Mouse (Mus musculus) ovary, postnatal 36 days (tissue): ENCODE measurements at regions not wholly inside any gene's neighbourhood (a gene's known extent, or its start where the extent isn't known, plus 50 kb on each side); places are given as distances from the start of the nearest gene placed in this dataset.

Experiments
- DNase-seq: peaks from one replicate; pipeline ENCODE4 v3.0.0; 2022; ENCODE audit warnings: low spot score, mixed read lengths

DNA sequence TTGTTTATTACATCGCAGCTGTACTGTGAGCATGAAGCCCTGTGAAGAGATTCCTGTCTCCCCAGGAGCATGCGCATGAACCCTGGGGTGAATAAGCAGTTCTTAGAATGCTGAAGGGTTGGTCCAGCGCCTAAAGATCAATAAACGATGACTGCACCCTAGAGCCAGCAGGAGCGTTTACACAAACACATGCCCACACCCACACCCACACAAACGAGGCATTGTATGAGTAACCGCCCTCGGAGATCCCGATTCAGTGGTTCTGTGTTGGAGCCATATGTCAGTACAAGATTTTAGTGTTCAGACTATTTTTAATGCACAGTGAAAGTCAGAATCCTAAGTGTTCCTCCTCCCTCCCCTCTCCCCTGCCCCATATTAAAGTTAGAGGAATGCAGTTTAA is 57.3 kb downstream of the Edn1 start:
- no peak for DNase-seq

- DNase-seq: no peak
These were observed 66.6 kb downstream of the Edn1 start for GRCm38 (mm10) chr13:42367655-42368554.

GRCm38 (mm10) chr13:42369826-42370225 is 68.5 kb downstream of the Edn1 start:
- no peak for DNase-seq

DNA sequence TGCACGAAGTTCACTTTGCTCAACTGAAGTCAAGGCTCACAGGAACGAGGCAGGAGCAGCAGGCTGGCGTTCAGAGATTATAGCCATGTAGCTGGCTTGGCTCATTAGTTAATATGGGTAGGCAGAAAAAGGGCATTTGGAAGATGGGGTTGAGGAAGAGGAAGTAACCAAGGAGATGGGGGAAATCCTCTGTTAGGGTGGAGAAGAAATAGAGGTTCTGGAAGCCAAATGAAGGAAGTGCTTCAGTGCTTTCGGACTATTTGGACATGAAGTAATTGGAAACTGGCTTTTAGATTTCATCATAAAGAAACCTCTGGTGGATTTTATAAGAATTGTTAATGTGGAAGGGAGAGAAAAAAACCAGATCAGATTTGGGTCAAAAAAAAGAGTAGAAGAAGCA is 70.9 kb downstream of the Edn1 start:
- DNase-seq: no peak

- DNase-seq: no peak
These were observed 72.9 kb downstream of the Edn1 start for GRCm38 (mm10) chr13:42374181-42374596.

GRCm38 (mm10) chr13:42379675-42380074 is 78.4 kb downstream of the Edn1 start:
- no peak for DNase-seq

DNA sequence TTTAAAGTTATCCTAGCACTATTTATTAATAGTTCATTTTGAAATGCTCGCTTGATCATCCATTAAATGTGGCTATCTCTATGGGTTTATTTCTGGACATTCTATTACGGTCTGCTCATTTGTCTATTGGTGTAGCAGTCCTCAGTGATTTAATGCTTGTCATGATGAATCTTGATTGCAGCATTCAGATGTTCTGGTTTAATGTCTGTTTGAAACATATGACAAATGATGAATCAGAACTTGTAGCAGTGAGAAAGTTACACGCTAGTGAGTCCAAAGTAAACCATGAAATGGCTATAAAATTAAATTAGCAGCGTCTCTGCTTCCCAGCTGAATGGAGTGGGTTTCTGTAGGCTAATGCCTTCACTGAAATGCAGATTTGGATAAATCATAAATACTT is 81.8 kb downstream of the Edn1 start:
- no peak for DNase-seq

DNA sequence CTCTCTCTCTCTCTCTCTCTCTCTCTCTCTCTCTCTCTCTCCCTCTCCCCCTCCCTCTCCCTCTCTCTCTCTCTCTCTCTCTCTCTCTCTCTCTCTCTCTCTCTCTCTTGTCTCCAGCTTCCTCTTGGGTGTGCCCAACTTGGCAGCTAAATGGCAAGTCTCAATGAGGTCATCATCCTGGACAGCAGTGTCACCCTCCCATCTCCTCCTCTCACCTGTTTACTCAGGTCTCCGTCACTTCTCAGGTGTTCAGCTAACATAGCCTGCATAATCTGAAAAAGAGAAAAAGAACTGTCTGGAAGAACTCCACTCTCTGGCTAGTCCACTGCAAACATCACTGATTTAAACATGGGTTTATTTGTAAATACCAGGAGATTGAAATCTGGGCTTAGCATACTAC is 89.1 kb downstream of the Edn1 start:
- DNase-seq: no peak

- no peak for DNase-seq
These were observed 90.2 kb downstream of the Edn1 start for GRCm38 (mm10) chr13:42391330-42392005.

DNA sequence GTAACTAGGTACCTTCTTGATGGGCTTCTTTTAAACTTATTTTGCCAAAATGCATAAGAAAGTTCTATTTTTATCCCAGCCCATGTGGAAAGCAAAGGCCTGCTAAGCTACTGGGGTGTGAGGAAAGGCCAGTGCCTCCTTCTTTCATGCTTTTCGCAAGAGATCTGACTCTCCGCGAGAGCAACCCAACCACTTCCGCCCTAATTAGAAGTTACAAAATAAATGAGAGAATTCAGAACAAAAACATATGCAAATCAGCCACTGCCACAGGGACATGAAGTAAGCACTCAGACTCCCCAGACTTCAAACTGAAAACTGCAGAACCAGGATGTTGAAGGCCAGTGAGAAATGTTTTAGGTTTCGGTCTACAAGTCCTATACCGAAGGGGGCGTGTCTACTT is 91.4 kb downstream of the Edn1 start:
- DNase-seq: no peak

- no peak for DNase-seq
These were observed 93.3 kb downstream of the Edn1 start for GRCm38 (mm10) chr13:42394572-42394971.

DNA sequence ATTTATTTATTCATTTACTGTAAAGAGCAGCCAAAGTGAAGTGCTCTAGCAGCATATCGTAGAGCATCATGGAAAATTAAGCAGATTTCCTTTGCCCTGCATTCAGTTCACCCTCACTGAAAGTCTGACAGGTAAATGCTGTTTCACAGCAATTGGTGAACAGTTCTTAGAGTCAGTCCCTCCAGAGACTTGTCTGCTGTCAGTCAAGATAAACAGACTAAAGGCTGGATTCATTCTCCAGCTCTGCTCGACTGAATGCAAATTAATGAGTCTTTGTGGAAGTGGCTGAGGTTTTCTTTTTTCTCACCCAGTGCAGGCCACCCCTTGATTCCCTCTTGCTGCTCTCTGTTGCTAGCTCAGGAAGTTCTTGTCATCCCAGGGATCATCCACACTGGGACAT is 100.2 kb downstream of the Edn1 start:
- DNase-seq: no peak

DNA sequence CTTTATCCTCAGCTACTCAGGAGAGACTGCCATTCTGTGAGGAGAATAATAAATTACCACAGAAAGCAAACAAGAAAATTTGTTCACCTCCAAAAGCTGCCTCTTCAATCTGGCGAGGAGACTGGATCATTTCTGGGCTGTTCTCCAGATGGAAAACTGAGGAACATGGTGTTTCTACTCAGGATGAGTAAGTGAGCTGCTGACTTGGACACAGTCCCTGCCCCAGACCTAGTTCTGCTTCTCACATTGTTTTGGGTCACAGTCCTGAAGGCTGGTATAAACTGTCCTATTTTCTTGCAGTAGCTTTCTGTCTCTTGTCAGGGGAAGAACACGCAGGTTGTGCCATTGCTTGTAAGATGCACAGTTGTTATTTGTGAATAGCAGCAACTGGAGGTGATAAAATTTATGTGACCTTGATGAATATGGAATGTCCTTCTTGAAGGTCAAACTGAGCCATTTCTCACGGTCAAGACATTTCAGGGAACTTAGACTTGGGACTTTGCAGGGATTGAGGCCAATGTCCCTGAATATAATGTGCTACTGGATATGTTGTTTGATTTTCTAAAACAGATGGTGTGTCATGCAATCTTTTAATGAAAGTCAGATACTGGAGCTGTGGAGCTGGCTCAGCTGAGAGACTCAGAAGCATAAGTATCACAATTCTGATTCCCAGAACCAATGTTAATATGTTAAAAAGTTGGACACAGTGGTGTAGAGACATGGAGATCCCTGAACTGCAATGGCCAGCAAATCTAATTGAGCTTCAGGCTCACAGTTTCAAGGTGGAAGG is 102.2 kb downstream of the Edn1 start:
- DNase-seq: peak; percentile 9

DNA sequence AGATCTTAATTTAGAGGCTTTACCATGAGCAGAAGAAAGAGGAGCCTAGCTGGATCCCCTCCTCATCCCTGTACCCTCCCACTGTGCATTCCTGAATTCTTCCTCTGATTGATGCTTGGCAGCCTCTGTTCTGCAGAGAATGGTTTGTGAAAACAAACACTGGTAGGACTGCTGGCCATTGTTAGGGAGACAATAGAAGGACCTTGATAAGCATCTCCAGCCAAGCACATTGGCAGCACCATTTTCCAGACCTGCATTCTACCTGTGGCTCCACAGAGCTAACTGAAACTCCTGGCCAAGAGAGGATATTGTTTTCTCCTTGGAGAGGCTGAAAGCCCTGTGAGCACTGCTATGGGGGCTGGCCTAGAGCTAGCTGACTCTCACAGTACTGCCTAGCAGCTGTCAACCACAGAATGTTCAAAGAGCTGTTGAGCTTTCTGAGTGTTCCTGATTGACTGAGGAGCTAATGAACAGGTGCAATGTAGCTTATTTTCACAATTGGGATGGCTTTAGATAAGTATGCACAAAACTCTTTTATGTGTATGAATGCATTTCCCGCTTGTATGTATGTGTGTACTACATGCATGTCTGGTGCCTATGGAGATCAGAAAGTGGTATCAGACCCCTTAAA is 111.5 kb downstream of the Edn1 start:
- no peak for DNase-seq

DNA sequence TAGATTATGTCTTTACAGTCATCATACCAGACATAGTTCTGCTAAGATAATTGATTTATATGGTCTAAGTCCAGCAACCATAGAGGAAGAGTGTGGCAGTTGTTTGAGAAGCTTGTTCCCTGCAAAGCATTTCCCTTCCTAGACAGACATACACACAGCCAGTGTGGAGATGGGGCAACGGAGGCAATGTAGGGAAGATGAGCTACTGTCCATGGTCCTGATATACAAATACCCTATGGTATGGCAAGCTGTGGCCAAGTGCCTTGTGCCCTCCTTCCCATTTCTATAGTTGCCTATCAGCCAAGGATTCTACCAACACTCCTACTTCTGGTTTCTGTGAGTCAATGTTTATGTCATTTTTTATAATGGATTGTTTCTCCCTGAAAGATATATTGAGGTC is 145.6 kb downstream of the Edn1 start:
- DNase-seq: no peak

- DNase-seq: no peak
These were observed 152.4 kb downstream of the Edn1 start for GRCm38 (mm10) chr13:42453665-42454064.

- DNase-seq: no peak
These were observed 158.6 kb downstream of the Edn1 start for GRCm38 (mm10) chr13:42459892-42460291.

- DNase-seq: no peak
These were observed 177.5 kb downstream of the Edn1 start for GRCm38 (mm10) chr13:42478825-42479224.

DNA sequence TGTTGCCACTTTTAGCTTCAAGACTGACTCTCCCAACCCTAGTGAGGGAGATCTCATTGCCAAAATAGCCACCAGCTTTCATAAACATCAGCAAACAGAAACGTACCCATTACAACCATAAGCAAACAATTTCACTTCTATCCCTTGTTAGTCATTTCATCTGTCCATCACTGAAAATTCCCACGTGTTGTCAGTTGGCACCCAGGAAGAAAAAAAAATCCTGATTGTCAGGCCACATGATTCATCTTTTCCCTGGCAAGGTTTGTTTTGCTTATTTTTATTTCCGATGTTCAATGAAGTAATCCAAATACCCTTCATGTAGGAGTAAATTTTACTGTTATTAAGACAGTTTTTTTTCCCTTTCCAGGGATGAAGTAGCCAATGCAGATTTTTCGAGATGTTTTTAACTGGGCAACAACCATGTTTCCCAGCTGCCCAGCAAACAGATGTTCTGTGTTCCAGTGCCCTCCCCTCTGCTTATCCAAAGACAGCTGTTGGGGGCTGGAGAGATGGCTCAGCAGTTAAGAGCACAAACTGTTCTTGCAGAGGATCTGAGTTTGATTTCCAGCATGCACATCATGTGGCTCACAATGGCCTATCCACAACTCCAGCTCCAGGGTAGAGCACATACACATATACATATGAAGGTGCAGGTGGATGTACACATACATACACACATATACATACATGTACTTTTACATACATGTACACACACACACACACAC is 189.3 kb upstream of the Phactr1 start:
- DNase-seq: no peak

GRCm38 (mm10) chr13:42494371-42494770 is 186.1 kb upstream of the Phactr1 start:
- DNase-seq: no peak

- peak; percentile 30 for DNase-seq
These were observed 182.1 kb upstream of the Phactr1 start for GRCm38 (mm10) chr13:42498351-42498750.
